Mouse (Mus musculus) ES-Bruce4 (cell line): ENCODE results near the gene Pfkfb3.

Experiments
- CTCF ChIP-seq: IDR thresholded peaks from one replicate; pipeline ENCODE4 v1.8.1; 2011; ENCODE audit warnings: low read depth, low read length
- POLR2A ChIP-seq: IDR thresholded peaks from one replicate; pipeline ENCODE4 v1.8.1; 2011; ENCODE audit warnings: low read length; ENCODE audit not compliant: insufficient read depth

GRCm38 (mm10) chr2:11515828-11516227 is 38.0 kb downstream of the Pfkfb3 start:
- no peak for TF ChIP-seq CTCF
- TF ChIP-seq POLR2A = no peak
